Mouse (Mus musculus) fat pad, adult 2 months (tissue): ENCODE measurements around the gene Defb26.

Experiments
- DNase-seq: peaks from one replicate; pipeline ENCODE4 v3.0.0-alpha.2; 2011; ENCODE audit warnings: low read depth, low spot score; ENCODE audit errors: extremely low read depth

Defb26 gene

DNA sequence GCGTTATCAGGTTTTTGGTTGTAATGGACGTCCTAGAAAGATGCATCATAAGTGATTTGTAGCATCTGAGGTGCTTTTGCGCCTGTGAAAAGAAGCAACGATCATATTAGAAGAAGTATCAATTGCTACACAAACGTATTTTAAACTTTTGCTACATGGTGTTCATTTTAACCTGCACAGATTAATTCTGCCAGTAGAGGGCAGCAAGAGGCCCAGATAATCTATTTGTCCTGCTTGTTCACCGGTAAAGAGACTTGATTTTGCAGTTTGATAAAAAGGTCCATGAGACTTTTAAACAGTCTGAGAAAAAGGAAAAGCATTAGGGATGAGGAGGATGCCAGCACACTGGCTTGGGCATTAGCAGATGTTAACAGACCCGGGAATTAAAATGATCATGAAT is 40.5 kb downstream of the Defb26 start:
- DNase-seq: no peak

DNA sequence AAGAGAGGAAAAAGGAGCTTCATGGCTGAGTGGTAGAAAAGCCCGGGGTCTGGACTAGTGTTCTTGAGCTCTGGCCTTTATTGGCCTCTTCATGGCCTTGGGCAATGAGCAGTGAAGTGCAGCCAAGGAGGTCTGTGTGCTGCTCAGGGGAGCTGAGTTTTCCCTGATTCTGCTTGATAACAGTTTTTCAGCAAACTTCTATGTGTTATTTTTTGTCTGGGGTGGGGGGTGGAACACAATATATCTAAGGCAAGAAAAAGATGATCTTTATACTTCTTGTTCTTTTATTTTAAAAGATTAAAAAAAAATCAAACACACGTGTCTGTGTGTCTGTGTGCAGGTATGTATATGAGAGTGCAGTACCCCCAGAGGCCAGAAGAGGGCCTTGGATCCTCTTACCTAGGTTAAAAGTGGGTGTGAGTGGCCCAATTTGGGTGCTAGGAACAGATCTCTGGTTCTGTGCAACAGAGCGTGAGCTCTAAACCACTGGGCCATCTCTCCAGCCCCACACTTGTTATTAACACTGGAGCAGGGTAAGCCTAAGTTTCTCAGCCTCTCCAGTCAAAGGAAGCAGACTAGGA is 46.8 kb downstream of the Defb26 start, which contains the start of gene Defb23:
Gene Defb23 (minus strand): TSS at position 51 of the 581 bp plus-strand sequence.
- no peak for DNase-seq

DNA sequence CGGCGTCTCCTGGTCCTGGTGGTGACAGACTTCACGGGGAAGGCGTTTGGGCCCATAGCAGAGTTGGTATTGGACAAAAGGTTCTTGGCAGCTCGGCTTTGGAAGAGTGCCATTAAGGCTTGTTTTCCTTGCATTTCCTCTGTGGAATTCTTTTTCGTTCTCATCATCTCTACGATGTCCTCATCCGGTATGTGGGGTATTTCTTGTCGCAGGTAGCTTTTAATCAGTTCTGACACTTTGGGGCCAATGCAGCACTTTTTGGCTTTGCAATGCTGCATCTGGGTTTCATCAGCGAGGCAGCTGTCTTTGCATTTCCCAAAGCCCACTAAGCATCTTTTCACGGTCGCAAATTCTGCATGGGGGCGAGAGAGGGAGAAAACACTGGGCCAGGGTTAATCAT is 52.3 kb downstream of the Defb26 start:
- DNase-seq: no peak
